Mouse (Mus musculus): ENCODE measurements around the gene Morf4l1.
"Not testable (repeated sequence)": the region's sequence is repeated elsewhere in the genome, so short reads cannot be mapped to it uniquely, and the experiment has no call there.

Morf4l1 gene

GRCm38 (mm10) chr9:90060932-90061331 lies 53.6 kb downstream of the Morf4l1 start:
- in situ Hi-C loops (cut with MseI, MboI), result not testable (repeated sequence)

- in situ Hi-C loops (cut with MseI, MboI), result no loop called here
Measured at GRCm38 (mm10) chr9:90060574-90060875, 54.0 kb downstream of the Morf4l1 start.

GRCm38 (mm10) chr9:90059828-90060573 lies 54.6 kb downstream of the Morf4l1 start:
- in situ Hi-C loops (cut with MseI, MboI), result no loop called here

- in situ Hi-C loops (cut with MseI, MboI), result no loop called here
Measured at GRCm38 (mm10) chr9:90056716-90057115, 57.9 kb downstream of the Morf4l1 start.

- in situ Hi-C loops (cut with MseI, MboI), result no loop called here
Measured at GRCm38 (mm10) chr9:90055911-90056310, 58.7 kb downstream of the Morf4l1 start.

- in situ Hi-C loops (cut with MseI, MboI), result no loop called here
Measured at GRCm38 (mm10) chr9:90055409-90055808, 59.2 kb downstream of the Morf4l1 start.

- in situ Hi-C loops (cut with MseI, MboI), result no loop called here
Measured at GRCm38 (mm10) chr9:90054371-90055145, 60.0 kb downstream of the Morf4l1 start.

- in situ Hi-C loops (cut with MseI, MboI), result no loop called here
Measured at GRCm38 (mm10) chr9:90053852-90054251, 60.7 kb downstream of the Morf4l1 start, which contains the start of gene Ctsh. Ctsh (plus strand) TSS chr9:90054152.

- in situ Hi-C loops (cut with MseI, MboI), result no loop called here
Measured at GRCm38 (mm10) chr9:90047937-90048627, 66.5 kb downstream of the Morf4l1 start.

GRCm38 (mm10) chr9:90045191-90045590 lies 69.4 kb downstream of the Morf4l1 start:
- in situ Hi-C loops (cut with MseI, MboI), result no loop called here

- in situ Hi-C loops (cut with MseI, MboI), result not testable (repeated sequence)
Measured at GRCm38 (mm10) chr9:90042906-90043305, 71.7 kb downstream of the Morf4l1 start.
